Mouse (Mus musculus): ENCODE results near the gene Phactr1. TPM values are rescaled to one million over a fixed set of nuclear protein-coding genes. Genes with fewer than 3 reads are reported as not detected.

Phactr1 gene
- polyA plus RNA-seq, 1 experiment from 2014 or later = 17.1 TPM

GRCm38 (mm10) chr13:42976967-42977366, 296.5 kb downstream of the Phactr1 start:
- H3K9me3 ChIP-seq (replicated peaks) = no peaks in the 10 kb centered on the region
- no peak overlapping the region for H3K4me3 ChIP-seq (replicated peaks)
- no peak for ATAC-seq (ENCODE audit: insufficient number of reproducible peaks, low FRiP score, low TSS enrichment, low read depth)
- no peaks in the 10 kb centered on the region for H3K4me1 ChIP-seq
- H3K27me3 ChIP-seq = no peaks in the 10 kb centered on the region
- H3K36me3 ChIP-seq = no peaks in the 10 kb centered on the region
- 57% methylated on average over 5 of the region's 5 CpGs for WGBS
- no peak overlapping the region for H3K9ac ChIP-seq
- no peak overlapping the region for H3K27ac ChIP-seq (replicated peaks)
- no peak overlapping the region for H3K4me2 ChIP-seq (replicated peaks)

- WGBS = 78% methylated on average over 4 of the region's 4 CpGs
- no peak overlapping the region for H3K4me3 ChIP-seq (replicated peaks)
- no peaks in the 10 kb centered on the region for H3K9me3 ChIP-seq (replicated peaks)
- no peak for ATAC-seq (ENCODE audit: insufficient number of reproducible peaks, low FRiP score, low TSS enrichment, low read depth)
- no peak overlapping the region for H3K9ac ChIP-seq
- H3K4me1 ChIP-seq = no peaks in the 10 kb centered on the region
- no peaks in the 10 kb centered on the region for H3K27me3 ChIP-seq
- no peak overlapping the region for H3K27ac ChIP-seq (replicated peaks)
- no peaks in the 10 kb centered on the region for H3K36me3 ChIP-seq
- H3K4me2 ChIP-seq (replicated peaks) = no peak overlapping the region
Observed at GRCm38 (mm10) chr13:42980581-42980980, 300.2 kb downstream of the Phactr1 start.

- no peak overlapping the region for H3K4me2 ChIP-seq (replicated peaks)
- H3K36me3 ChIP-seq = no peaks in the 10 kb centered on the region
- 88% methylated on average over 9 of the region's 9 CpGs for WGBS
- no peak overlapping the region for H3K9ac ChIP-seq
- ATAC-seq (ENCODE audit: insufficient number of reproducible peaks, low FRiP score, low TSS enrichment, low read depth) = no peak
- H3K4me3 ChIP-seq (replicated peaks) = no peak overlapping the region
- H3K4me1 ChIP-seq = no peaks in the 10 kb centered on the region
- H3K27ac ChIP-seq (replicated peaks) = no peak overlapping the region
- H3K27me3 ChIP-seq = no peaks in the 10 kb centered on the region
- no peaks in the 10 kb centered on the region for H3K9me3 ChIP-seq (replicated peaks)
Observed at GRCm38 (mm10) chr13:42982646-42983045, 302.2 kb downstream of the Phactr1 start.

- H3K4me3 ChIP-seq (replicated peaks) = no peak overlapping the region
- no peak overlapping the region for H3K4me2 ChIP-seq (replicated peaks)
- H3K27ac ChIP-seq (replicated peaks) = no peak overlapping the region
- 78% methylated on average over 7 of the region's 7 CpGs for WGBS
- H3K9ac ChIP-seq = no peak overlapping the region
- no peaks in the 10 kb centered on the region for H3K27me3 ChIP-seq
- no peaks in the 10 kb centered on the region for H3K36me3 ChIP-seq
- no peak for ATAC-seq (ENCODE audit: insufficient number of reproducible peaks, low FRiP score, low TSS enrichment, low read depth)
- no peaks in the 10 kb centered on the region for H3K4me1 ChIP-seq
- no peaks in the 10 kb centered on the region for H3K9me3 ChIP-seq (replicated peaks)
Observed at GRCm38 (mm10) chr13:42985806-42986205, 305.4 kb downstream of the Phactr1 start.

GRCm38 (mm10) chr13:42987931-42988579, 307.6 kb downstream of the Phactr1 start:
- Histone ChIP-seq H3K9ac (no peak overlapping the region), H3K9me3 (replicated peaks) (no peaks in the 10 kb centered on the region), H3K36me3 (no peaks in the 10 kb centered on the region), H3K4me1 (no peaks in the 10 kb centered on the region), H3K27me3 (no peaks in the 10 kb centered on the region), H3K4me3 (replicated peaks) (no peak overlapping the region), H3K4me2 (replicated peaks) (no peak overlapping the region), H3K27ac (replicated peaks) (no peak overlapping the region)
- WGBS = 63% methylated on average over 5 of the region's 5 CpGs
- ATAC-seq (ENCODE audit: insufficient number of reproducible peaks, low FRiP score, low TSS enrichment, low read depth) = no peak

GRCm38 (mm10) chr13:42989481-42989880, 309.1 kb downstream of the Phactr1 start:
- Histone ChIP-seq H3K4me2 (replicated peaks) (no peak overlapping the region), H3K4me1 (no peaks in the 10 kb centered on the region)
- ATAC-seq (ENCODE audit: insufficient number of reproducible peaks, low FRiP score, low TSS enrichment, low read depth) = no peak

GRCm38 (mm10) chr13:42990051-42990450, 309.6 kb downstream of the Phactr1 start:
- 0 out of 2 replicates have a peak, but pooled peaks cover 2% of the 10 kb centered on the region for H3K9me3 ChIP-seq (replicated peaks)
- WGBS = 82% methylated on average over 3 of the region's 3 CpGs
- no peak for ATAC-seq (ENCODE audit: insufficient number of reproducible peaks, low FRiP score, low TSS enrichment, low read depth)
- no peak overlapping the region for H3K4me3 ChIP-seq (replicated peaks)
- no peaks in the 10 kb centered on the region for H3K36me3 ChIP-seq
- no peaks in the 10 kb centered on the region for H3K27me3 ChIP-seq
- no peak overlapping the region for H3K4me2 ChIP-seq (replicated peaks)
- H3K9ac ChIP-seq = no peak overlapping the region
- H3K27ac ChIP-seq (replicated peaks) = no peak overlapping the region
- H3K4me1 ChIP-seq = no peaks in the 10 kb centered on the region

More at GRCm38 (mm10) chr13:42989481-42989880, 309.1 kb downstream of the Phactr1 start:
- no peak overlapping the region for H3K4me3 ChIP-seq (replicated peaks)
- no peaks in the 10 kb centered on the region for H3K27me3 ChIP-seq
- 0 out of 2 replicates have a peak, but pooled peaks cover 2% of the 10 kb centered on the region for H3K9me3 ChIP-seq (replicated peaks)
- no peak overlapping the region for H3K9ac ChIP-seq
- WGBS = 95% methylated on average over 5 of the region's 5 CpGs
- H3K27ac ChIP-seq (replicated peaks) = no peak overlapping the region
- no peaks in the 10 kb centered on the region for H3K36me3 ChIP-seq

- Histone ChIP-seq H3K27ac (replicated peaks) (no peak overlapping the region), H3K27me3 (no peaks in the 10 kb centered on the region), H3K36me3 (no peaks in the 10 kb centered on the region), H3K9ac (no peak overlapping the region), H3K9me3 (replicated peaks) (0 out of 2 replicates have a peak, but pooled peaks cover 2% of the 10 kb centered on the region), H3K4me3 (replicated peaks) (no peak overlapping the region), H3K4me2 (replicated peaks) (no peak overlapping the region), H3K4me1 (no peaks in the 10 kb centered on the region)
- WGBS = 77% methylated on average over 2 of the region's 2 CpGs
- ATAC-seq (ENCODE audit: insufficient number of reproducible peaks, low FRiP score, low TSS enrichment, low read depth) = no peak
Observed at GRCm38 (mm10) chr13:42990493-42991111, 310.2 kb downstream of the Phactr1 start.

- Histone ChIP-seq H3K4me3 (replicated peaks) (no peak overlapping the region), H3K27ac (replicated peaks) (no peak overlapping the region), H3K27me3 (no peaks in the 10 kb centered on the region), H3K9ac (no peak overlapping the region), H3K4me2 (replicated peaks) (no peak overlapping the region), H3K36me3 (no peaks in the 10 kb centered on the region), H3K4me1 (no peaks in the 10 kb centered on the region), H3K9me3 (replicated peaks) (0 out of 2 replicates have a peak, but pooled peaks cover 2% of the 10 kb centered on the region)
- 65% methylated on average over 3 of the region's 3 CpGs for WGBS
- no peak for ATAC-seq (ENCODE audit: insufficient number of reproducible peaks, low FRiP score, low TSS enrichment, low read depth)
Observed at GRCm38 (mm10) chr13:42991164-42991563, 310.7 kb downstream of the Phactr1 start.

- Histone ChIP-seq H3K4me3 (replicated peaks) (no peak overlapping the region), H3K9ac (no peak overlapping the region), H3K36me3 (no peaks in the 10 kb centered on the region), H3K27ac (replicated peaks) (no peak overlapping the region), H3K27me3 (no peaks in the 10 kb centered on the region), H3K4me1 (no peaks in the 10 kb centered on the region), H3K9me3 (replicated peaks) (0 out of 2 replicates have a peak, but pooled peaks cover 2% of the 10 kb centered on the region), H3K4me2 (replicated peaks) (no peak overlapping the region)
- ATAC-seq (ENCODE audit: insufficient number of reproducible peaks, low FRiP score, low TSS enrichment, low read depth) = no peak
- WGBS = 58% methylated on average over 4 of the region's 4 CpGs
Observed at GRCm38 (mm10) chr13:42992306-42992705, 311.9 kb downstream of the Phactr1 start.

- Histone ChIP-seq H3K9ac (no peak overlapping the region), H3K27me3 (no peaks in the 10 kb centered on the region), H3K27ac (replicated peaks) (no peak overlapping the region), H3K36me3 (no peaks in the 10 kb centered on the region), H3K4me2 (replicated peaks) (no peak overlapping the region), H3K9me3 (replicated peaks) (0 out of 2 replicates have a peak, but pooled peaks cover 2% of the 10 kb centered on the region), H3K4me1 (no peaks in the 10 kb centered on the region), H3K4me3 (replicated peaks) (no peak overlapping the region)
- ATAC-seq (ENCODE audit: insufficient number of reproducible peaks, low FRiP score, low TSS enrichment, low read depth) = no peak
- WGBS = 81% methylated on average over 3 of the region's 3 CpGs
Observed at GRCm38 (mm10) chr13:42994276-42994675, 313.9 kb downstream of the Phactr1 start.
